Mouse (Mus musculus) hindbrain, embryonic 16.5 days (tissue): ENCODE measurements at regions not wholly inside any gene's neighbourhood (a gene's known extent, or its start where the extent isn't known, plus 50 kb on each side); places are given as distances from the start of the nearest gene placed in this dataset.

ENCODE experiments used
- ATAC-seq: fragments of 200-750 bp; cut with Nextera tagmentation; 2 replicates; pipeline ENCODE4 v1.8.0; 2017; ENCODE audit warnings: moderate TSS enrichment, moderate library complexity
- H3K27ac ChIP-seq: fragments of 300-500 bp; sonication (generic); 2 replicates; pipeline ENCODE4 v1.5.1; 2014; ENCODE audit warnings: low read depth, mild to moderate bottlenecking, control low read depth, low read length, moderate library complexity
- H3K27me3 ChIP-seq: fragments of 300-500 bp; sonication (generic); replicated peaks from 2 replicates; pipeline ENCODE4 v1.6.1; 2014; ENCODE audit warnings: low read length; ENCODE audit not compliant: control insufficient read depth, insufficient read depth
- H3K36me3 ChIP-seq: fragments of 300-500 bp; sonication (generic); 2 replicates; pipeline ENCODE4 v1.6.1; 2014; ENCODE audit warnings: mild to moderate bottlenecking, low read length, moderate library complexity, mixed read lengths; ENCODE audit not compliant: control insufficient read depth, insufficient read depth
- H3K4me1 ChIP-seq: fragments of 300-500 bp; sonication (generic); 2 replicates; pipeline ENCODE4 v1.6.1; 2014; ENCODE audit warnings: low read depth, low read length; ENCODE audit not compliant: control insufficient read depth, insufficient read depth
- H3K4me2 ChIP-seq: fragments of 300-500 bp; sonication (generic); 2 replicates; pipeline ENCODE4 v1.6.1; 2014; ENCODE audit warnings: mild to moderate bottlenecking, low read length, control low read depth, moderate library complexity
- H3K4me3 ChIP-seq: fragments of 300-500 bp; sonication (generic); 2 replicates; pipeline ENCODE4 v1.5.1; 2014; ENCODE audit warnings: mild to moderate bottlenecking, low read length, control low read depth, moderate library complexity
- H3K9ac ChIP-seq: fragments of 300-500 bp; sonication (generic); 2 replicates; pipeline ENCODE4 v1.6.1; 2014; ENCODE audit warnings: low read depth, mild to moderate bottlenecking, control low read depth, low read length, moderate library complexity
- H3K9me3 ChIP-seq: fragments of 300-500 bp; sonication (generic); 2 replicates; pipeline ENCODE4 v1.6.1; 2014; ENCODE audit warnings: mild to moderate bottlenecking, low read length, moderate library complexity; ENCODE audit not compliant: control insufficient read depth
- WGBS: fragments of 180-500 bp; shearing (Covaris S2); extraction: QIAGEN DNeasy Blood & Tissue Kit; methylation state at CpG from one replicate; pipeline ENCODE4 v1.1.7; 2014; 5-methylcytosine and 5-hydroxymethylcytosine counted together

DNA sequence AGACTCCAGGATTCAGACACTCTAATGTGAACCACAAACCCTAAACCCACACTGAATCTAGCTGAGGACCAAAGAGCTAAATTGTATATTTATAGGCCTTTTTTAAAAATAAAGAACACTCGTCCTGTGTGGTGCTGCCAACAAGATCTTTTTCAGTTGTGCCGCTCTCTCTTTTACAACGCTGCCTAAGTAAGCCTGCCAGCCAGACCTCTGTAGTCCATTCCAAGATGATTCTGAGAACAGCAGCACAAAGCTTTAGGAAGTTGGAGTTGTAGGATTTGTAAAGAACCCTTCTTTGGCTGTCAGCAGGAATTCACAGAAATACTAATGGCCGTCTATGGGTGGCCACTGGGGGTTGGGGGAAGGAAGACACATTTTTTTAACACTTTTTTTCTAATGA lies 123.6 kb upstream of the Car8 start:
- Histone ChIP-seq H3K9me3 (no peaks in the 10 kb centered on the region), H3K27ac (no peak overlapping the region), H3K36me3 (no peaks in the 10 kb centered on the region), H3K9ac (no peak overlapping the region), H3K4me3 (no peak overlapping the region), H3K27me3 (no peaks in the 10 kb centered on the region), H3K4me1 (no peaks in the 10 kb centered on the region), H3K4me2 (no peak overlapping the region)
- WGBS, result 55% methylated on average over 4 of the region's 4 CpGs
- peak; percentile 28; the same call in 1 of the 2 replicates for ATAC-seq

DNA sequence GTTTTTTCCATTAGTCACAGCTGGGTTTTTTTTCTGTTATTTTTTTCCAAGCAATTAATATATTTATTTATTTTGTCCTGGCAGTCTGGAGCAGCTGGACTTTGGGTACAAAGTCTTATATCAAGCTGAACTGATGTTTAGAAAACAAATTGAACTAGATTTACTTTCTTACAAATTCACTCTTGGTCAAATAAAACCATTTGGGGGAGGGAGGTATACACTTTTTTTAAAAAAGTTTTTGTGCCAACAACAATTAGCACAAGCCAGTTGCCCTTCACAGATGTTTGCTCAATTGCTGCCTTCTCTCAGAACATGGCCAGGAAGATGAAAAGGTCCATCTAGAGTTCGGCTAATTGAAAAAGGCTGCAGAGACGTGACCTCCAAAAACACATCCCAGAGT lies 123.1 kb upstream of the Car8 start:
- Histone ChIP-seq H3K9me3 (no peaks in the 10 kb centered on the region), H3K4me3 (no peak overlapping the region), H3K27ac (no peak overlapping the region), H3K9ac (no peak overlapping the region), H3K4me1 (no peaks in the 10 kb centered on the region), H3K36me3 (no peaks in the 10 kb centered on the region), H3K4me2 (no peak overlapping the region), H3K27me3 (no peaks in the 10 kb centered on the region)
- no peak for ATAC-seq
- 69% methylated on average over 2 of the region's 2 CpGs for WGBS

DNA sequence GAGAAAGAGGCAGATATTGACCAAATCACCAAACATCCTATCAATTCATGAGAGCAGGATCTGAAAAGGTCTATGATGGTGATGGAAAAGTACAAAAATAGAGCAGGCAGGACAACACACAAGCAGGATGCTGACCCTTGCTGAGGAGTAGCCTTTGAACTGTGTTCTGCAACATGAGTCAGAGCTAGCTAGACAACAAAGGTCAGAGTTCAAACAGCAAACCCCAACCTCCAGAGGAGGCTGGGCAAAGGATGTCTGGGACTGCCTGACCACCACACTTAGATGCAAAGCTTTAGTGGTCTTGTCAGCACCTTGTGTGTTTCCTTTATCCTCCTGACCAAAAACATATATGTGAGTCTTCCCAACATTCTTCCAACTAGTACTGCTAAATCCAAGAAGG lies 122.5 kb upstream of the Car8 start:
- Histone ChIP-seq H3K4me1 (no peaks in the 10 kb centered on the region), H3K4me2 (no peak overlapping the region), H3K36me3 (no peaks in the 10 kb centered on the region), H3K9ac (no peak overlapping the region), H3K27me3 (no peaks in the 10 kb centered on the region), H3K9me3 (no peaks in the 10 kb centered on the region), H3K27ac (no peak overlapping the region), H3K4me3 (no peak overlapping the region)
- ATAC-seq, result no peak

DNA sequence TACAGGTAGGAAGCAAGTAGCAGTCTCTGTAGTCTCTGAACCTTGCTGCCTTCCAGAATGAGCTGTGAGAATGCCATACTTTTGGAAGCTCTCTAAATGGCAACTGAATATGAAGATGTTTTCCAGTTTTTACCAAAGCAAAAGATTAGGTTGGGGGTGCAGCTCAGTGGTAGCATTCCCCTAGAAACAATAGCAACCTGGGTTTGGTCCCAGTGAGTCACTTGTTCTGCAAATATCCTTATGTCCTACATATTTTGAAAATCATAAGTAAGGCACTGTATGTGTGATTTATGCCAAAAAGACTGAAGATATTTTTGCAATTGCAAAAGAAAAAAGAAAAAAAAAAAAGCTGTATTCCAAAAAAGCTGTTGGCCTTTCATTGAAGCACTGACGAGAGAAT lies 118.6 kb upstream of the Car8 start:
- H3K4me3 ChIP-seq, result no peak overlapping the region
- H3K9ac ChIP-seq, result no peak overlapping the region
- no peaks in the 10 kb centered on the region for H3K9me3 ChIP-seq
- H3K27ac ChIP-seq, result no peak overlapping the region
- H3K27me3 ChIP-seq, result no peaks in the 10 kb centered on the region
- ATAC-seq, result no peak
- no peaks in the 10 kb centered on the region for H3K36me3 ChIP-seq
- no peaks in the 10 kb centered on the region for H3K4me1 ChIP-seq
- no peak overlapping the region for H3K4me2 ChIP-seq
- WGBS, result 90% methylated on average over 1 of the region's 1 CpGs

DNA sequence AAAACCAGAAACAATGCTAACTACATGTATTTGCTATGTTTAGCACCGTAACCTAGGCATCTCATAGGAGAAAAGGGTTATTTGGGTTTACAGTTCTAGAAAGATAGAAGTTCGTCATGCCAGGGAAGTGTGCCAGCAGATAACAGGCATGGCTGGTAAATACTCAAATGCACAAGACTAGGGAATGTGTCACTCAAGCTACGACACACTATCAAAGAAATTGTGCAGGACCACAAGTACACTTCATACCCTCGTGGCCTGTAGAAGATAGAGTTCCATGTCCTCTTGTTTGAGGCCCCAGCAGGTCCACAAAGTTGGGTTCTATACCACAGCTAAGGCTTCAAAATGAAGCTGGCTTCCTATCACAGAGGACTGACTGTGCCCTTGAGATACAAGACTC lies 103.1 kb upstream of the Car8 start:
- ATAC-seq, result no peak
- WGBS, result 87% methylated on average over 4 of the region's 4 CpGs
- no peak overlapping the region for H3K27ac ChIP-seq
- no peaks in the 10 kb centered on the region for H3K4me1 ChIP-seq
- no peaks in the 10 kb centered on the region for H3K27me3 ChIP-seq
- H3K4me3 ChIP-seq, result no peak overlapping the region
- no peak overlapping the region for H3K9ac ChIP-seq
- no peaks in the 10 kb centered on the region for H3K9me3 ChIP-seq
- no peak overlapping the region for H3K4me2 ChIP-seq
- no peaks in the 10 kb centered on the region for H3K36me3 ChIP-seq

DNA sequence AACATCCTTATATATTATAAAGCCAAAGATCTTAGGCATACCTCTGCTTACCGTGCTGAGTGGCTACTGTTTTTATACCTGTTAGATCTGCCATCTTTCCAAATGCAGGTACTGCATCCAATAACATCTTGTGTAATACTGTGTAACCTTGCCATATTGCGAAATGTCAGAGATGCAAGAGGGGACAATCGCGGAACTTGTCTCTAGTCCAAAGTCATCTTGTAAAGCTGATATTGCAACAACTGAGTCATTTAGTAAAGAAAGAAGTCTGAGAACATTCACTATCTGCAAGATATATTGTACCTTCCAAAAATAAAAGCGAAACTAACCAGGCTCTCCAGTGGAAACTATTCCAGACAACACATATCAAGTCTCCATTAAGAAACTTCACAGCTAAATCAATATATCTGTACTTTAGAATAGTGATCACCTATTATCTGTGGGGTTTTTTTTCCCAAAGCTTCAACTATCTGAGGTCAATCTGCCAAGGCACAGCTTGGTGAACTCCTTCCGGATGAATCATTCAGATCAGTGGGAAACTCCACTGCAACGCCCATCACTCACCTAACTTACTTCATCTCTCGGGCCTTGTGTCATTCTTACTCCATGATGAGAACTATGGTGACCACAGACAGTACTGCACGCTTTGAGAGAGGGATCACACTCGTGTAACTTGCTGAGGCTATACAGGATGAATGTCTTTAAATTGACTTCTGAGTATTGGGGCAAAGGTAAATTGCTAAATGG lies 70.6 kb upstream of the Car8 start:
- no peaks in the 10 kb centered on the region for H3K9me3 ChIP-seq
- H3K27ac ChIP-seq, result no peak overlapping the region
- H3K4me1 ChIP-seq, result no peaks in the 10 kb centered on the region
- no peak overlapping the region for H3K9ac ChIP-seq
- H3K27me3 ChIP-seq, result no peaks in the 10 kb centered on the region
- H3K36me3 ChIP-seq, result no peaks in the 10 kb centered on the region
- no peak overlapping the region for H3K4me2 ChIP-seq
- WGBS, result 92% methylated on average over 10 of the region's 10 CpGs
- ATAC-seq, result no peak
- H3K4me3 ChIP-seq, result no peak overlapping the region

DNA sequence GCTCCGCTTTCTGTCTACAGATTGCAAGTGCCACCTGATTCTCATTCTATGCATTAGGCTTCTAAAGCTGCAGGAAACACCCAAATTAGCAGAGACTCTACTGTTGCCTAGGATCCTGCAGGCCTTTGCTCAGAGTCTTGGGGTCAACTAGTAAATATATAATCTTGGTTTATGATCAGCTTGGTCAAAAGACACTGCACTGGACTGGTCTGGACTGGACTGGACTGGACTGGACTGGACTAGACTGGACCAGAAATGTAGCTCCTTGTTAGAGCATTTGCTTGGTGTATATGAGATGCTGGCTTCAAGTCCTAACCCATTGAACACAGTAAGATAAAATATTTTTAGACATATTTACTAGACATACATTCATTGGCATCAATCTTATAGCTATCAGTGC lies 53.7 kb upstream of the Car8 start:
- no peak overlapping the region for H3K4me2 ChIP-seq
- no peaks in the 10 kb centered on the region for H3K27me3 ChIP-seq
- H3K9me3 ChIP-seq, result no peaks in the 10 kb centered on the region
- ATAC-seq, result no peak
- no peaks in the 10 kb centered on the region for H3K4me1 ChIP-seq
- no peaks in the 10 kb centered on the region for H3K36me3 ChIP-seq
- no peak overlapping the region for H3K4me3 ChIP-seq
- WGBS, result 92% methylated on average over 1 of the region's 1 CpGs
- H3K9ac ChIP-seq, result no peak overlapping the region
- H3K27ac ChIP-seq, result no peak overlapping the region

DNA sequence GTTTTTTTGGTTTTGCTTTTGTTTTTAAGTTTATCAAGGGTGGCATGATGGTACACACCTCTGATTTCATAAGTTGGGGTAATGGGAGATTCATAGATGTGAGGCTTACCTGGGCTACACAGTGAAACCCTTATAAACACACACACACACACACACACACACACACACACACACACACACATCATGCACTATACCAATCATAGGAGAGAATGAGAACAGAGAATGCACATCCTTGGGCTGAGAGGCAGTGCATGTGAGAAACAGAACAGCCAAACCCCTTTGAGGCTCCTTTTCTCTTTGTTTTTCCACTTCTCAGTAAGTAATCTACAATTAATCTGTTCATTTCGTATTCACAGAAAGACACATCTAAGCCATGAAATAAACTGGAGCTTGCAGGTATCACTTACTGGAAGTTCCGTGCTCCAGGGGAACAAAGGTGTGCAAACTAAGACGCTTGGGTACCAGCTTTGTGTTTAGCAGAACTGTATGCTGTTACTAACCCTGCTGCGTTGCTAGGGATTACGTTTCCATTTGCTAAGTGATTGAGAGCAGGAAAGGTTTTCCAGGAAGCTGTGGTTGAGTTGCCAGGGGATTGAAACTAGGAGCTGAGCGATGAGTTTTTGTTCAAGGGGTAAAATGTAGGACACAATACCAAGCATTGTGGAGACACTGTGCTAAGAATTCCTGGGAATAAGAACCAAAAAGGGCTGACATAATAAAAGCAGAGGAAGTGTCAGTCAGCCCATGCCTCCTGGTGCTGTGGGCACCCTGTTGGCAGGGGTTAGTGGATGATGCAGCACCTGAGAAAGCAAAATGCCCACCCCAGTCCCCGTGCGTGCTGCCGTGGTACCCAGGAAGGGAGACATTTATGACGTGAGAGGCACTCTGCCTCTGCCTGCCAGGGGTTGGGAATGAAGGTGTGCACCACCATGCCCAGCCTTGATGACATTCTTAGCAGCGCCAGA lies 53.0 kb upstream of the Car8 start:
- H3K4me3 ChIP-seq, result no peak overlapping the region
- no peak overlapping the region for H3K27ac ChIP-seq
- H3K4me1 ChIP-seq, result no peaks in the 10 kb centered on the region
- H3K9ac ChIP-seq, result no peak overlapping the region
- peak; percentile 45; the same call in 1 of the 2 replicates for ATAC-seq
- 62% methylated on average over 11 of the region's 11 CpGs for WGBS
- H3K9me3 ChIP-seq, result no peaks in the 10 kb centered on the region
- H3K4me2 ChIP-seq, result no peak overlapping the region
- no peaks in the 10 kb centered on the region for H3K36me3 ChIP-seq
- H3K27me3 ChIP-seq, result no peaks in the 10 kb centered on the region

DNA sequence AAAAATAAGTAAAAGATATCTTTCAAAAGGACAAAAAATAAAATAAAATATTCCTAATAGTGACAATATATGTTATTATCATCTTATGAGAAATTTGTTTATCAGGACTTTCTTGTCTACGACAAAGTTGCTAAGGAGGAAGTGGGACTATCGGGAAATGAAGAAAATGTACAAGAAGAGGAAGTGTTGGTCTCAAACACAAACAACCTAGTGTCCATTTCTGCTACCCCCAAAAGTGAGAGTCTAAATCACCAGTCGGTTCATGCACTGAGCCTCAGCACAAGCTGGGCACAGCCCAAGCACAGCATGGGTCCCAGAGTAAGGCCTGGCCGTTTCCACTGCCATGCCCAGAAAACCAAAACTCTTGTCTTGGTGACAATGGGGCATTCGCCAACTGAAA lies 51.1 kb upstream of the Car8 start:
- Histone ChIP-seq H3K4me2 (no peak overlapping the region), H3K27me3 (no peaks in the 10 kb centered on the region), H3K9me3 (no peaks in the 10 kb centered on the region), H3K4me3 (no peak overlapping the region), H3K9ac (no peak overlapping the region), H3K4me1 (no peaks in the 10 kb centered on the region), H3K36me3 (no peaks in the 10 kb centered on the region), H3K27ac (no peak overlapping the region)
- 76% methylated on average over 5 of the region's 5 CpGs for WGBS
- ATAC-seq, result no peak
